Mouse (Mus musculus): ENCODE results near the gene Tshr.

The Tshr gene

DNA sequence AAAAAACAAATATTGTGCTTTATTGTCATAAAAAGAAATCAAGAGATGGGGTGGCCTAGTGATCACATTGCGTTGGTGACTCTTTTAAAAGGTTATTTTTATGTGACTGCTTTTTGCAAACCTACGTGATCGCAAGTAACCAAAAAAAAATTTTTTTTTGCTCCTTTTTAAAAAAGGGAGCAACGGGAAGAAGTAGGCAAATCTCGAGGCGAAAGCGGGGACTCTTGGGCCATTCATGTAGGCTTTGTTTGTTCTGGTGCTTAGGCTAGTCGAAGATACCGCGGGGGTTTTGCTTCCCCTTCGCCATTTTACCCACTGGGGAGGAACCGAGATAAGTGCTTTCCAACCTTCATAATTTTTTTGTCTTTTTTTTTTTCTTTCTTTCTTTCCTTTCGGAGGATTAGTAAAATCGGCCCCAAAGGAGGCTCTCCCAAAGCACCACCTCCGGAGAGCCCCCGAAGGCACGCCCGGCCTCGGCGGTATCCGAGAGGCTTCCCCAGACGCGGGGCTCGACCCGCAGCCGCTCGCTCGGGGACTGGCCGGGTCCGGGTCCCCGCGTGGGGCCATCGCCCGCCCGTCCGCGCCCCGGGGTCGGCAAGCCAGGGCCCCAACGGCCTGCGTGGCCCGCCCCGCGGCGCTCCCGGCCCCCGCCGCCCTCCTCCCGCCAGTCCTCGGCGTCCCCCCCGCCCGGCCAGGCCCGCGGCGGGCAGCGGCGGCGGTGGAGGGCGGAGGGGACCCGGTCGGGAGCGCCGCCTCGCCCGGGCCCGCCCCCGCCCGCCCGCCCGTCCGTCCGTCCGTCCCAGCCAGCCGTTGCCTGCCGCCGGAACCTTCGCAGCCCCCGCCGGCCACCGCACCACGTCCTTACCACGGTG is 204.5 kb downstream of the Tshr start:
- DNase-seq = peak; percentile 96

DNA sequence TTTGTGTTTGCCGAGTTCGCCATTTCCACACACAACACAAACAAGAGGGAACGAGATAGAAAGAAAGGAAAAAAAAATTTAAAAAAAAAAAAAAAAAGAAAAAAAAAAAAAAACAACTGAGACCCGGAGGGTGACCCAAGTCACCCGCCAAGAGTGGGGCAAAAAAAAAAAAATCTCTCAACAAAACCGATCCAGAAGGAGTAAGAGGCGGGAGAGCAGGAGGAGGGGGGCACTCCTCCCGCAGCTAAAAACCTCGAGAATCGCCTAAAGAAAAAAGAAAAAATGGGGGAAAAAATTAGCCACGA is 205.1 kb downstream of the Tshr start:
- DNase-seq = no peak

DNA sequence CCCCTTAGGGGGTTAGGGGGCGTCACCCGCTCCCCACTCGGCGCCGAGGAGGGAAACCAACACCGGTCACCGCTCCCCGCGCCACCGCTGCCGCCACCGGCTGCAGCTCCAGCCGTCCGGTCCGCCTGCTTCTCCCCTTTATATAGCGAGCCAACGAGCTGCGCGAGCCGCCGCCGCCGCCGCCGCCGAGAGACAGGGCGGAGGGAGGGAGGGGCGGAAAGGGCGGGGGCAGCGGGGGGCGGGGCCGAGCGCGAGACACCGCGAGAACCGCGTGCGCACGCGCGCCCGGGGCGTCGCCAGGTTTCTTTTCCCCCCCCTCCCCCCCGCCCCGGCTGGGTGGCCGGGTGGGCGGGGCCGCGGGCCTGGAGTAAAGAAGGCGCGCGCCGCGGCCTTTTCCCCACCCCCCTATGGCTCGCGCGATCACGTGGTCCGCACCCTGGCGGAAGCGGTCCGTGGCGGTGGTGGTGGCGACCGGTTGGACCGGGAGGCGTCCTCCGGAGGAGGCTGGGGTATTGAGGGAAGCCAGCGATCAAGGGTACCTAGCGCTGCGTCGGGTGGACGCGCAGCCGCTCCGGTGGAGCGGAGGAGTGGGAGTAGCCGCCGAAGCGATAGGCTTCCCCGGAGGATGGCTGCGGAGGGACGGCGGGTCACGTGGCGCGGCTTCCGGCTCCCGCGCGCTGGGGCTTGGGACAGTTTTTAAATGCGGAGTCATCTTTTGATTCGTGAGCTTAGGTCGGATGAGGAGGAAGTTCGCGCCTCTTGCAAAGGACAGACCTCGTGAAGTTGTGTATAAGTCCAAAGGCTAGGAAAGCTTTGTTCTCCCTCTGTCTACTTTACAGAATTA is 205.7 kb downstream of the Tshr start, which contains the start of gene Gtf2a1:
Gtf2a1 (minus strand) TSS at position 641 of the 844 bp plus-strand sequence.
- DNase-seq = peak; percentile 100

DNA sequence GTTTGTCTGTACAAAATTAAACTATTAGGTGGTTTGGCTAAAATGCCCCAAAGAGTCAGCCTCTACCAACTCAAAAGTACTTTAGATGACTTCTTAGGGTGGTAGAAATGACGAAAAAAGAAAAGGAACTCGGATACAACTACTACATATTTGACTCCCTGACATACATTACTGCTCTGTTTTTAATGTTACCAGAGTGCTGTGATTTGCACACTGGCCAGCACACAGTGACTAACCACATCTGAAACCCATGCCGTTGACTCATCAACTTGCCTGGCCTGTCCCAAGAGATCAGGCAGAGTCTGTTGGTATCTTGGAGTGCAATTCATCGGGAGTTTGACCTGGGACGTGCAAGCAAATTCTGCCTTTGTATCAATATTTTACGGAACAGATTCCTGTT is 206.4 kb downstream of the Tshr start:
- peak; percentile 94 for DNase-seq

DNA sequence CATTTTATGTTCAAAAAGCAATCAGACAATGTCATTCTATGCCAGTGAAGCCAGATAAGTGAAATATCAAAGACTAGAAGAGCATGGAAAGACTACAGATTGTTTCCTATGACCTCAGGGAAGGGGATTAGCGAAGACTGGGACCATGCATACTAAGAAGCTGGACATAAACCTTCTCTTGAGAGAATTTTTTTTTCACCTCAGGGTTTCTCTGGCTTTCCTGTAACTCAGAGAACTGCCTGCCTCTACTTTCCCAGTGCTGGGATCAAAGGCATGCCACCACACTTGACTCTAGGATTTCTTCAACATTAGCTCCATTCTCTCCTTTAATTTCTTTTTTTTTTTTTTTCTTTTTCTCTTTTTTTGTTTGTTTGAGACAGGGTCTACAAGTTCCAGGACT is 206.8 kb downstream of the Tshr start:
- DNase-seq = no peak

DNA sequence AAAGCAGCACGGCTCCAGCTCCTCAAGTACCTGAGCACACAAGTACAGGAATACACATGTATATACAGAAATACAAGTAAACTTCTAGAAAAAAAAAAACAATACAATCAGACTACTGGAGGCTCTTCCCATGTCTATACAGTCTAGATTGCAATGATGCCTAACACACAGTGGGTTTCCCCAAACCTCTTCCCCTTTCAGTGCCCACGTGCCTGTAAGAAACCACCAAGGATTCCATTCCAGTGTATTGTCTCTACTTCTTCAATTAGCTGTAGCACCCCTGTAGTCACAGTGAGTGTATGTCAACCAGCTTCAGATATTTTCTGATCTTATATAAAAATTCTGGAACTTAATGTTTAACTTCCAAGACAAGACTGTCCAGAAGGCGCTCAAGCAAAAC is 207.8 kb downstream of the Tshr start:
- peak; percentile 80 for DNase-seq

Measured in heart, adult 11 months (tissue).